Comparison of ENCODE assay signal across 17 mouse cellular contexts in genomic region chr11:24372616-24373015, GRCm38 (mm10).
DNase-seq lines count a peak whose midpoint lies in the region; ATAC-seq lines count a peak whose summit lies in the region.
"Had no signal": no experiment of that assay in that cellular context is flagged by ENCODE, and none has a peak within 500 bp of the region (broad histone marks: within the 10 kb centered on the region; RNA-seq: fewer than 3 reads in every experiment).

No protein-coding gene starts in this region.

- H3K27ac ChIP-seq in neural tube, embryonic 14.5 days (ENCODE audit: low read depth, low read length): peak overlapping the region; percentile 40; the same call in 1 of the 2 replicates
- no peak overlapping the region for H3K27ac ChIP-seq in neural tube, embryonic 15.5 days (replicated peaks)
- peak overlapping the region; percentile 75 for H3K27ac ChIP-seq in embryonic facial prominence, embryonic 10.5 days (replicated peaks)
- H3K27ac ChIP-seq in forebrain, embryonic 13.5 days: peak overlapping the region; percentile 89
- H3K27ac ChIP-seq: heart, adult 2 months; liver, embryonic 15.5 days had no signal

- no peak overlapping the region for H3K4me3 ChIP-seq in neural tube, embryonic 14.5 days (ENCODE audit: low read depth, low read length)
- no peak overlapping the region for H3K4me3 ChIP-seq in neural tube, embryonic 15.5 days (replicated peaks)
- no peak overlapping the region for H3K4me3 ChIP-seq in embryonic facial prominence, embryonic 10.5 days
- H3K4me3 ChIP-seq in forebrain, embryonic 13.5 days: no peak overlapping the region
- H3K4me3 ChIP-seq: heart, adult 2 months; hindbrain, embryonic 15.5 days; liver, embryonic 15.5 days had no signal

- H3K4me1 ChIP-seq in neural tube, embryonic 14.5 days (ENCODE audit: control insufficient read depth, insufficient read depth, low read length): peaks cover 28% of the 10 kb centered on the region
- H3K4me1 ChIP-seq in neural tube, embryonic 15.5 days: peaks cover 31% of the 10 kb centered on the region
- peaks cover 61% of the 10 kb centered on the region for H3K4me1 ChIP-seq in embryonic facial prominence, embryonic 10.5 days
- peaks cover 50% of the 10 kb centered on the region for H3K4me1 ChIP-seq in forebrain, embryonic 13.5 days

- no peak for DNase-seq in embryonic facial prominence, embryonic 10.5 days (ENCODE audit: low spot score)
- DNase-seq in layer of hippocampus, postnatal 25 days (ENCODE audit: extremely low spot score in 1 of 2, low spot score in 1 of 2): no peak
- no peak for DNase-seq in heart, adult 8-10 months (ENCODE audit: low spot score)
- no peak for DNase-seq in right cerebral cortex, adult 18-20 months
- DNase-seq: adrenal gland, postnatal 36 days; cerebellum, adult 9-10 months; kidney, adult 18-20 months; kidney, postnatal 25 days; layer of hippocampus, adult 9-11 months; right cerebral cortex, postnatal 14 days had no signal

- no peak overlapping the region for H3K9ac ChIP-seq in neural tube, embryonic 14.5 days (replicated peaks; ENCODE audit: low read depth, low read length)
- H3K9ac ChIP-seq in neural tube, embryonic 15.5 days (replicated peaks): no peak overlapping the region
- peak overlapping the region; percentile 21; the same call in 1 of the 2 replicates for H3K9ac ChIP-seq in forebrain, embryonic 13.5 days
- H3K9ac ChIP-seq: hindbrain, embryonic 15.5 days; liver, embryonic 15.5 days had no signal

- H3K9me3 ChIP-seq in neural tube, embryonic 14.5 days (ENCODE audit: control insufficient read depth, low read length): no peaks in the 10 kb centered on the region
- H3K9me3 ChIP-seq in neural tube, embryonic 15.5 days (replicated peaks): no peaks in the 10 kb centered on the region
- no peaks in the 10 kb centered on the region for H3K9me3 ChIP-seq in embryonic facial prominence, embryonic 10.5 days
- no peaks in the 10 kb centered on the region for H3K9me3 ChIP-seq in forebrain, embryonic 13.5 days (replicated peaks)
- H3K9me3 ChIP-seq: hindbrain, embryonic 15.5 days; liver, embryonic 15.5 days had no signal

- no peaks in the 10 kb centered on the region for H3K27me3 ChIP-seq in neural tube, embryonic 14.5 days (ENCODE audit: control insufficient read depth, insufficient read depth, low read length)
- no peaks in the 10 kb centered on the region for H3K27me3 ChIP-seq in neural tube, embryonic 15.5 days (replicated peaks)
- peaks cover 19% of the 10 kb centered on the region for H3K27me3 ChIP-seq in embryonic facial prominence, embryonic 10.5 days (replicated peaks; ENCODE audit: low read depth, poor library complexity, severe bottlenecking)
- H3K27me3 ChIP-seq in forebrain, embryonic 13.5 days: no peaks in the 10 kb centered on the region
- H3K27me3 ChIP-seq: hindbrain, embryonic 15.5 days; liver, embryonic 15.5 days had no signal

- no peaks in the 10 kb centered on the region for H3K36me3 ChIP-seq in neural tube, embryonic 14.5 days (ENCODE audit: control insufficient read depth, insufficient read depth, low read length)
- no peaks in the 10 kb centered on the region for H3K36me3 ChIP-seq in neural tube, embryonic 15.5 days
- no peaks in the 10 kb centered on the region for H3K36me3 ChIP-seq in embryonic facial prominence, embryonic 10.5 days (replicated peaks)
- H3K36me3 ChIP-seq in forebrain, embryonic 13.5 days (ENCODE audit: poor library complexity, severe bottlenecking): no peaks in the 10 kb centered on the region
- H3K36me3 ChIP-seq: hindbrain, embryonic 15.5 days; liver, embryonic 15.5 days had no signal

- 30% methylated on average over 5 of the region's 5 CpGs for WGBS in neural tube, embryonic 14.5 days
- 31% methylated on average over 5 of the region's 5 CpGs for WGBS in neural tube, embryonic 15.5 days
- WGBS in embryonic facial prominence, embryonic 10.5 days: 52% methylated on average over 5 of the region's 5 CpGs
- WGBS in forebrain, embryonic 13.5 days: 29% methylated on average over 5 of the region's 5 CpGs

- ATAC-seq in neural tube, embryonic 14.5 days (ENCODE audit: low read depth): no peak
- no peak for ATAC-seq in neural tube, embryonic 15.5 days (ENCODE audit: low FRiP score)
- no peak for ATAC-seq in forebrain, embryonic 13.5 days
- ATAC-seq: activated CD4-positive, CD25-positive, alpha-beta regulatory T cell, adult 4 months had no signal

- H3K4me2 ChIP-seq in neural tube, embryonic 14.5 days (ENCODE audit: low read depth, low read length): no peak overlapping the region
- no peak overlapping the region for H3K4me2 ChIP-seq in neural tube, embryonic 15.5 days
- H3K4me2 ChIP-seq in forebrain, embryonic 13.5 days: peak overlapping the region; percentile 43
- H3K4me2 ChIP-seq: hindbrain, embryonic 15.5 days; liver, embryonic 15.5 days had no signal
